Mouse (Mus musculus) v-Abl transformed pro-B cells (cell line): Measurements from ENCODE around the gene Myom3.

ENCODE experiments used
- in situ Hi-C, 2 experiments: fragments of 400-800 bp; cut with MboI; formaldehyde crosslinking; loops; one replicate each; pipeline ENCODE4 v1.15.1; 2025; ENCODE audit not compliant: unreplicated experiment in 2 of 2

Gene Myom3

DNA sequence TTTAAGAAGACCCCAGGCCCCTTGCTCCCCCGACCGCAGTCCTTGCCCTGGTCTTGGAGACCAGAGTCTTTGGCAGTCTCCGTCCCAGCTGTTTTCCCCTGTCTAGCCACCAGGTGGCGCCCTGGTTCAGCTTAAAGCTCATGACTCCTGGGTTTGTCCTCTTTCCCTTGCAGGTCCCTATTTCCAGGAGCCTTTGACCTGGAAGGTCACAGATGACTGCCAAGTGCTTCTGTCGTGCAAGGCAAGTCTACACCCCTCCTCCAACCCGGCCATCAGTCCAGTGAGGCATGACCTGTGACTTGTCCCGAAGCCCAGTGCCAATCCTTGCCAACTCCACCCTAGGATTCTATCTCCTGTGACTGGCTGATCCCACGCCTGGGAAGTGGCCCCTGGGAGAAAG lies 42.0 kb downstream of the Myom3 start:
- in situ Hi-C loops, result loop anchor here (5.0 to 10.0 kb wide), 5 partner anchors 76 to 353 kb away; partner anchors contain the start of gene Rpl11 (in 2 of the 2)

DNA sequence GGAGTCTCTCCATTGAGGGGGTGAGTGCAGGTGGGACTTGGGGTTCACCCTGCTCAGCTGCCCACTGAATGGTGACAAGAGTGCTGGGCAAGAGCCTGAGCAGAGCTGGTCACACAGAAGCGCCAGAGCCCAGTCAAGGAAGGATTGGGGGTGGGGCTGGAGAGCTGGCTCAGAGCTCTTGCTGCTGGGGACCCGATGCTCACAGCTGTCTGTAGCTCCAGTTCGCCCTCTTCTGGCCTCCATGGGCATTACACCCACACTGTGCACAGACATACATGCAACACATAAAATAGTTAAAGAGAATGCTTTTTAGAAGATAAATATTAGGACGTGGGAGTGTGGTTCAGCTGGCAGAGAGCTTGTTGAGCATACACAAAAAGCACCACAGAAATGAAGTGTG lies 43.8 kb downstream of the Myom3 start:
- in situ Hi-C loops, result loop anchor here (5.0 to 10.0 kb wide), 5 partner anchors 74 to 352 kb away; partner anchors contain the start of gene Rpl11 (in 2 of the 2)

DNA sequence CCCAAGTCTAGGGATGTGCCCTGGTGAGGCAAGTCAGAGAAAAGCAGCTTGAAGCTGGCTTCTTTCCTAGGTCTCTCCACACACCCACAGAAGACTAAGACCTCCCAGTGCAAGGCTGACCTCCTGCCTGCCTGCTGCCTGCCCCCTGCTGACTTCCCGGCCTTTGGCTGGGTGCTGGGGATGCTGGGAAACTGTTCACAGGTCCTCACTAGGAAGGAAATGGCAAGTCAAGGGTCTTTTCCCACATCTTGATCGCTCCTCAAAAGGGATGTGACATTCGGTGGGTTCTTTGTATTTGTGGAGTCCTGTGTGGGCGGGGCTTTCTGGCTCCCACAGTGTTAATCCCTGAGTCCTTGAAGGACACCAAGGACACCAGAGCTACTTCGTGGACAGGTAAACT lies 44.7 kb downstream of the Myom3 start:
- in situ Hi-C loops, result loop anchor here (5.0 to 10.0 kb wide), 5 partner anchors 73 to 351 kb away; partner anchors contain the start of gene Rpl11 (in 2 of the 2)

- in situ Hi-C loops, result no loop called here
Measured at GRCm38 (mm10) chr4:135814896-135815295, 55.4 kb downstream of the Myom3 start.

DNA sequence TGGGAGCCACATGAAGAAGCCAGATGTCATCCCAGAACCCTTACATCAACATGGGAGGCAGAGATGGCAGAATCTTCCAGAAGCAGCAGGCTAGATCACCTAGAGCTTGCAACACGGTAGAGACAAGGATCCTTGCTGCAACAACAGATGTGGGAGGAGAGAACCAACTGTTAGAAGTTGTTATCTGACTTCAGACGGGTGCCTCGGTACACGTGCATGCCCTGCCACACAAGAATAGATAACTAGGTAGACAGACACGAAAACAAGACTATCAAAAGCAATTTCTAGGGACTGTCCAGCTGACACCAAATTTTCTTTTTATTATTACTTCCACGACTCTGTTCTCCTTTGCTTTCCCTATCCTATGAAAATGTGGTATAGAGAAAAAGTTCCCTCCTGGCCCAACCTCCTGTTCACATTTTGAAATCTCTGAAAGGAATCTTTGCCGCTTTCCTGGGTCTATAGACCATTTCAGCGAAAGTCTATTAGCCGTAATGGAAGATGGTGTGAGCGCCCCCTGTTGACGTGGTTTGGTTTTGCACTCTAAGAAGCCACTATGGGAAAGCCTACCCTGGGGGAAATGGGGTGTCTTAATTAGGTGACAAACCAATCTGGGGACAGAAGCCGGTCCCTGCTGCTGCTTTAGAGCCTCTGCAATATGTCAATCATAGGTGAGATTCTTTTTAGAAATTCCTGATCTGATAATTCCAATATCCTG lies 57.5 kb downstream of the Myom3 start:
- in situ Hi-C loops, result no loop called here

DNA sequence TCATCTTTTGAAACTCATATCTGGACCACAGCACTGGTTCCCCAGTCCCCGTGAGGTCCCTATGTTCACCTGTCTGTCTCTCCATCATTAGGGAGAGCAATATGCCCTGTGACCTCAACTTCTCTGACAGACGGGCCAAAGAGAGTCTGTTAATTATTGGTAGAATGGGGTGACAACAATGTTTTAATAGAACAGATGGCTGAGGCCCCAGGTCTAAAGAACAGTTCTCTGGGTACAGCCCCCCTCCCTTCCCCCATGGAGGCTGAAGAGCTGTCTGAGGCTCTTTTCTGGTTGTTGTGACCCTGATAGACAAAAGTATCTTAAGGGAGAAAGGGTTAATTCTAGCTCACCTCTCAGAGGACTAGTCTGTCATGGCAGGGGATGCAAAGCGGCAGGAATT lies 58.9 kb downstream of the Myom3 start:
- in situ Hi-C loops, result no loop called here

DNA sequence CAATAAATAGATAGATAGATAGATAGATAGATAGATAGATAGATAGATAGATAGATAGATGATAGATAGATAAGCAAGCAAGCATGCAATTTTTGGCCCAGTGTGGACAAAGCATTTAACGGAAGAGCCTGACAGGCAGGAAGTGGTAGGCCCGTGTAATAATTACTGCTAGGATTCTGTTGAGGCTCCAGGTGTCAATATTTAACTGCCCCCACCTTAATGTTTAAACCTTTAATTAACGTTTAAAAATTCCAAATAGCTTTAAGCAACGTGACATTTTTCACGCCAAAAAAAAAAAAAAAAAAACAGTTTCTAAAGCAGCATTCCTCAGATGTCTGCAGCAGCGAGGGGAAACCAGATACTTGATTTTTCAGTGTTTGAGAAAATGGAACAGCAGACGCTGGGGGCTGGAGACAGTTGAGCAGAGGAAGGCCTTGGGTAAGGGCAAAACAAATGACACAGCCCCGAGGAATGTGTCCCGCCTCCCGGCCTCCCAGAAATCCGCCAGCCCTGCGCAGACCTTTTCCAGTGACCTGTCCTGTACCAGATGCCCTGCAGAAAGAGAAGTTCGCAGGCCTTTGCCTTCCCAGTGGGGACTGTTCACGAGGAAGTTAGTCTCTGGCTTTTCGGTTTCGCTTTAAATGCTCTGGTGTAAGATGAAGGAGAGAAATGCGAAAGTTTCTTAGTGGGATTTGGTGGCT lies 60.5 kb downstream of the Myom3 start:
- in situ Hi-C loops, result no loop called here

GRCm38 (mm10) chr4:135821772-135822171 lies 62.3 kb downstream of the Myom3 start:
- in situ Hi-C loops, result no loop called here

GRCm38 (mm10) chr4:135823298-135823697 lies 63.8 kb downstream of the Myom3 start:
- in situ Hi-C loops, result no loop called here

DNA sequence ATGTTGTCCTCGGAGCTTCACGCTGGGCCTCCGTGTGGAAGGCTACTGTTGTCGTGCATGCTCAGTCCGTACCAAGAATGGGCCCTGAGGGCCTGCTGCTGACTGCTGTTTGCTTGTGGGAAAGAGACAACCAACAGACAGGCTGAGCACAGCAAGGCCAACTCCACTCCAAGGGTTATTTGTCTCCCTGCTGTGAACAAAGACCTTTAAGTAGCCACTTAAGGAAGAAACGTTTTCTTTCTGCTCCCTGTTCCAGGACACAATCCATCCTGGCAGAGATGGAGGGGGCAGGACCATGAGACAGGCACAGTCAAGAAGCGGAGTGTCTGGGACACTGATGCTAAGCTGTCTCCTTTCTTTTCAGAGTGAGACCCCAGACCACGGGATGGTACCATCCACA lies 64.7 kb downstream of the Myom3 start:
- in situ Hi-C loops, result no loop called here

DNA sequence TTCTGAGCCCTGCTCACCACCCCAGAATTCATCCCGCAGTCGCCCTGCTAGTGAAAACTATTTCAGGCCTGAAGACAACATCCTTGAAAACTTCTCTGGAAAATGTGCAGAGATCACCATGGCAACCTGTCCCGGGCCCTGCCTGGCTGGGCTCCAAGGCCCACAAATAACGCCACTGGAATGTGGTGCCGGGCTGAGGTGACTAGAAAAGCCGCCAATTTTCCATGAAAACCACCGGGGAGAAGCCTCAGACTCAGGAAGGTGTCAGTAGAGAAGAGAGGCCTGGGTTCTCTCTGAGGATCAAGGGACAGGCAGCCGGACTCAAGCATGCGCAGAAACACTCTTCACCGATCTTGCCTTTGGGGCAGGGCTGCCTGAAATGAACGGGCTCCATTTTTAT lies 69.0 kb downstream of the Myom3 start:
- in situ Hi-C loops, result no loop called here

GRCm38 (mm10) chr4:135832070-135832469 lies 72.6 kb downstream of the Myom3 start:
- in situ Hi-C loops, result no loop called here

- in situ Hi-C loops, result no loop called here
Measured at GRCm38 (mm10) chr4:135833301-135834123, 74.0 kb downstream of the Myom3 start.

DNA sequence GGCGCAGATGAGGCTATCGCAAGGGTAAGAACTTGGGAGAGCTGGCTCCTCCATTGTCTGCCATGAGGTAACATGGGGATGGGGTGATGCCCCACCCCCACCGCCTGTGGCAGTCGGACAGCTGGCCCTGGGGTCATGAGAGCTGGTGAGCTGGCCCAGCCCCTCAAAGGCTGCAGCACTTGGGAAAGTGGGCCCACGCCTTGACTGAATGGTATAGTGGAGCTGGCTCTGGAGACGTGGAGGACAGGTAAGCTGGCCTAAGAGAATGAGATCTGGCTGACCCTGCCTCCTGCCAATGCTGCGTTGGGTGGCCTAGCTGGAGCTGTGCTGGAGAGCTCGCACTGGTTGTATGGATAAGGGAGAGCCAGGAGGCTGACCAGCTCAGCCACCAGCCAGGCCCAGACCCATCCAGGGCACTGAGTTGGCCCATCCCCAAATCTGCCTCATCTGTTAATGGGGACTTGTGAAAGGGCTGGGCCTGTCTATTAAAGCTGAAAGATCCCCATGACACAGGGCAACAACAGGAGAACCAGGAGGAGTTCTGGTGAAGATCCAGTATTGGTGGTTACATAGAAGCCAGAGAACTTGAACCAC lies 74.7 kb downstream of the Myom3 start:
- in situ Hi-C loops, result no loop called here

GRCm38 (mm10) chr4:135838925-135839292 lies 79.4 kb downstream of the Myom3 start:
- in situ Hi-C loops, result no loop called here

- in situ Hi-C loops, result no loop called here
Measured at GRCm38 (mm10) chr4:135839293-135840011, 79.9 kb downstream of the Myom3 start.

DNA sequence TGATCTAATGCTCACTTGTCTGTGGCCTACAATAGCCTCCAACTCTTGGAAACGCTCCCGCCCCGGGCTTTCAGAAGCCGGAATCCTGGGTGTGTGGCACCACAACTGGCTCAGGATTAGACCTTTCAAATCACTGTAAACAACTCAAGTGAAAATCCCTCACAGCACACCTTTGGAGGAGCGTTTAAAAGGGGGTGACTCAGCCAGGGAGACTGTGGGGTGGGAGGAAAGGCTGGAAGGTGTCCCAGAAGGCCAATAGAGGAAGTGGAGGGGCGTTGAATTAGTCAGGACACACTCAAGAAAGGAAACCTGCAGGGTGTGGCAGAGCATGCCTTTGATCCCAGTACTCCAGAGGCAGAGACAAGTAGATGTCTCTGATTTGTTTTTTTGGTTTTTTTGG lies 84.9 kb downstream of the Myom3 start:
- in situ Hi-C loops, result no loop called here

DNA sequence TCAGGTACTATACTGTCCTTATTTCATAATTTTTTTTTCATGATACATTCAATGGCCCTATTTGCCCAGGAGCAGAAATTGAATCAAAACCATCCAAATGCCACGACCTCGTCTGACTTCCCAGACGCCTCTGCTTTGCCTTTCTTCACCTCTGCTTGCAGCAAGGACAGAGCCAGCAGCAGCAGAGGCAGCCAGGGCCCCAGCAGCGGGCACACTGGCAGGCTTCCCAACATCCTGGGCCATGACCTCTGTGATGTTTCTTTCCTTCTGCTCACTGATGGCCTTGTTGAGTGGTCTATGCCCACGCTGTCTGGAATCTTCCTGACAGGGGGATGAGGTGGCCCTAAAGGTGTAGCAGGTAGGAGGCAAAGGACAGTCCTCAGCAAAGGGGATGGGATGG lies 88.1 kb downstream of the Myom3 start:
- in situ Hi-C loops, result no loop called here

GRCm38 (mm10) chr4:135850411-135851095 lies 91.0 kb downstream of the Myom3 start:
- in situ Hi-C loops, result loop anchor here in 1 of 2 experiments (10.0 kb wide), 1 partner anchor 926 kb away; the partner anchor contains the start of gene Rsrp1
